Mouse (Mus musculus) cortical plate, adult 2 months (tissue): ENCODE measurements around the gene Haus8.

ENCODE experiments used
- CTCF ChIP-seq: fragments of 200-500 bp; IDR thresholded peaks from 2 replicates; pipeline ENCODE4 v1.5.1; 2011; ENCODE audit warnings: mild to moderate bottlenecking, control low read depth, low read length; ENCODE audit not compliant: insufficient read depth; ENCODE audit errors: extremely low read depth
- POLR2A ChIP-seq: fragments of 200-500 bp; IDR thresholded peaks from 2 replicates; pipeline ENCODE4 v1.6.1; 2011; ENCODE audit warnings: mild to moderate bottlenecking, low read length, control low read depth; ENCODE audit not compliant: insufficient read depth; ENCODE audit errors: extremely low read depth

DNA sequence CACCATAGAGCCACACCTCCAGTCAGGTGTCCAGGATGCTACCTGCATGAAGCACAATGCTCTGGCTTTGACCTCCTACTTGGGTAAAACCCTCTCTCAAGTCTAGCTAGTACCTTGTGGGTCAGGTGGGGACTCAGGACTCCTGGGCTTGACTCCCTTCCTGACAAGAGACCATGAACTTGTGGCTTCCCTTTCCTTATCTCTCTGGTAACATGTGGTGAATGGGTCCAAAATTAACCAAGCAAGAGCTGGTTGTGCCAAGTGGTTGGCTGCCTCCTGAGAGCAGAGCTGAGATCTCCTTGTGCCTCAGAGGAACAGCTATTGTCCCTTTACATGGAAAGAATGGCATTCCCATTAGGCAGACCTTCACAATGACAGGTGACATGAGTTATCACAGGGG, 1.7 kb upstream of the Haus8 start:
- TF ChIP-seq POLR2A (no peak), CTCF (no peak)
